Mouse (Mus musculus) liver, embryonic 15.5 days (tissue): Measurements from ENCODE around the gene Nt5c2. TPM values are rescaled to one million over a fixed set of nuclear protein-coding genes. Genes with fewer than 3 reads are reported as not detected.

ENCODE experiments used
- ATAC-seq: fragments of 200-750 bp; cut with Nextera tagmentation; 2 replicates; pipeline ENCODE4 v1.8.0; 2017; ENCODE audit warnings: moderate number of reproducible peaks, mild to moderate bottlenecking, moderate library complexity; ENCODE audit not compliant: insufficient read depth
- H3K27ac ChIP-seq: fragments of 300-500 bp; sonication (generic); replicated peaks from 2 replicates; pipeline ENCODE4 v1.5.1; 2015; ENCODE audit warnings: mild to moderate bottlenecking, inconsistent platforms
- H3K27me3 ChIP-seq: fragments of 300-500 bp; sonication (generic); 2 replicates; pipeline ENCODE4 v1.6.1; 2015; ENCODE audit warnings: mild to moderate bottlenecking, inconsistent platforms
- H3K36me3 ChIP-seq: fragments of 300-500 bp; sonication (generic); replicated peaks from 2 replicates; pipeline ENCODE4 v1.6.1; 2015; ENCODE audit warnings: moderate library complexity, mild to moderate bottlenecking, inconsistent platforms
- H3K4me1 ChIP-seq: fragments of 300-500 bp; sonication (generic); replicated peaks from 2 replicates; pipeline ENCODE4 v1.6.1; 2015; ENCODE audit warnings: inconsistent platforms
- H3K4me2 ChIP-seq: fragments of 300-500 bp; sonication (generic); 2 replicates; pipeline ENCODE4 v1.6.1; 2015; ENCODE audit warnings: moderate library complexity, mild to moderate bottlenecking, inconsistent platforms
- H3K4me3 ChIP-seq: fragments of 300-500 bp; sonication (generic); replicated peaks from 2 replicates; pipeline ENCODE4 v1.5.1; 2015; ENCODE audit warnings: mild to moderate bottlenecking, inconsistent platforms
- H3K9ac ChIP-seq: fragments of 300-500 bp; sonication (generic); 2 replicates; pipeline ENCODE4 v1.6.1; 2015; ENCODE audit warnings: moderate library complexity, mild to moderate bottlenecking, inconsistent platforms
- H3K9me3 ChIP-seq: fragments of 300-500 bp; sonication (generic); replicated peaks from 2 replicates; pipeline ENCODE4 v1.6.1; 2016; ENCODE audit warnings: inconsistent platforms
- WGBS: fragments of 180-500 bp; shearing (Covaris S2); methylation state at CpG from one replicate; pipeline ENCODE4 v1.1.7; 2015; ENCODE audit warnings: mixed read lengths; ENCODE audit not compliant: insufficient replicate concordance; 5-methylcytosine and 5-hydroxymethylcytosine counted together
- polyA plus RNA-seq: library from polyadenylated mRNA; unstranded; fragments of >200 nt; fragmentation: Nextera tagmentation; extraction: Ambion mirVana; gene quantifications from 2 replicates; pipeline ENCODE4 v1.2.1, GENCODE M21; 2015

Nt5c2 gene
- polyA plus RNA-seq, 1 experiment from 2014 or later: 42.7 TPM

DNA sequence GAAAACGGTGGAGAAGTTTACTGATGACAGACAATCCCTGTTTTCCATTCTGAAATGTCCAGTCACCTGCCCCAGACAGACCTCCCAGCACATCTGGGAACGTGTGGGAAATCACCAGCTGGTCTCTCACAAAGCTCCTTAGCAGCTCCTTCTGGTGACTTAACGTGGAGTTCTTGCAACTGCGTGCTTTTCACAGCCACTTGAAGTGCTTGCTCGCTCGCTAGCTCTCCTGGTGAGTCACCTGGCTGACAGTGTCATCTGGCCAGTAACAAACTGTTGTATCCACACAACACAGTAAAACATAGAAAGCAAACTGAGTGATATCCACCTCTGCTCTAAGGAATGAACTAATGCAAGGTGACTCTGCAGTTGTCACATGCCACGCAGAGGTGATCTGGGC lies 128.1 kb downstream of the Nt5c2 start:
- Histone ChIP-seq H3K27me3 (no peaks in the 10 kb centered on the region), H3K27ac (no peak overlapping the region), H3K9me3 (no peaks in the 10 kb centered on the region), H3K36me3 (peaks cover 96% of the 10 kb centered on the region), H3K4me3 (no peak overlapping the region), H3K4me1 (peaks cover 15% of the 10 kb centered on the region), H3K4me2 (no peak overlapping the region), H3K9ac (no peak overlapping the region)
- WGBS: 84% methylated on average over 7 of the region's 7 CpGs
- no peak for ATAC-seq

- H3K27me3 ChIP-seq: no peaks in the 10 kb centered on the region
- H3K4me3 ChIP-seq: no peak overlapping the region
- peaks cover 82% of the 10 kb centered on the region for H3K36me3 ChIP-seq
- no peak overlapping the region for H3K27ac ChIP-seq
- WGBS: 82% methylated on average over 4 of the region's 4 CpGs
- no peak overlapping the region for H3K4me2 ChIP-seq
- ATAC-seq: no peak
- no peak overlapping the region for H3K9ac ChIP-seq
- no peaks in the 10 kb centered on the region for H3K9me3 ChIP-seq
- H3K4me1 ChIP-seq: peaks cover 15% of the 10 kb centered on the region
Measured at GRCm38 (mm10) chr19:46885365-46885764, 129.6 kb downstream of the Nt5c2 start.

- no peak overlapping the region for H3K4me2 ChIP-seq
- 95% methylated on average over 2 of the region's 2 CpGs for WGBS
Measured at GRCm38 (mm10) chr19:46879876-46880275, 135.1 kb downstream of the Nt5c2 start.

DNA sequence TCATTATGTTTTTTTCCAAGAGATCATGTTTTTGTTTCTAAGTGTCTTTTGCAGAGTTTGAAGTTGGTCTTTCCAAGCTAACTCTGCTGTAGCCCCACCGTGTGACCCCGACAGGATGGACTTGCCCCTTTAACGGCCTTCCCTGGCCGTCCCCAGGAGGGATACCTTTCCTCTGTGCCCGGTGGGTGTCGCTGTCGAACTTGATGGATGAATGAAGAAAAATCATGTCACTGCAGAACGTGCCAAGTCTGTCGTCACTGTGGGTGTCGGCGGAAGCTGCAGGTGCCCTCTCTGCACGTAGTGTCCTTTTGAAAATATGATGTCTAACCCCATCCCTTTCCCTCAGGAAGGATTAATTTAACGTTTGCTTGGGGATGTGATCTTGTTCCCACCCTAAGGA lies 136.6 kb downstream of the Nt5c2 start:
- 45% methylated on average over 13 of the region's 13 CpGs for WGBS
- ATAC-seq: no peak

More at GRCm38 (mm10) chr19:46879876-46880275, 135.1 kb downstream of the Nt5c2 start:
- Histone ChIP-seq H3K36me3 (peaks cover 29% of the 10 kb centered on the region), H3K9me3 (no peaks in the 10 kb centered on the region), H3K9ac (no peak overlapping the region), H3K4me3 (no peak overlapping the region), H3K27ac (no peak overlapping the region), H3K4me1 (peaks cover 9% of the 10 kb centered on the region), H3K27me3 (no peaks in the 10 kb centered on the region)
- ATAC-seq: no peak

DNA sequence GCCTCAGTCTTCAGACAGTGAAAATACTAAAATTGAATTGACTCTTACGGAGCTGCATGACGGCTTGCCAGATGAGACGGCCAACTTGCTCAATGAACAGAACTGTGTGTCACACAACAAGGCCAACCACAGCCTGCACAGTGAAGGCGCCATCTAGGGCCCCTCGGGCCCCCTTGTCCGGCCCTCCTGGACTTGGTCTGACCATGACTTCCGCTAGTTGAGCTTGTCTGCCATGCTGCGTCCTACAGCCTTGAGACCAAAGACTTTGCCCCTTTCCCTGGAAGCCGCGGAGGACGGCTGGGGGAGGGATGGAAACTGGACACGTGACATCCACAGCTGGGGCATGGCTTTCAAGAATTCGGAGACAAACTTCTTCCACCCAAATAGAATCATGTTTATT lies 137.1 kb downstream of the Nt5c2 start:
- Histone ChIP-seq H3K9me3 (no peaks in the 10 kb centered on the region), H3K4me1 (peaks cover 9% of the 10 kb centered on the region), H3K4me2 (no peak overlapping the region), H3K9ac (no peak overlapping the region), H3K27me3 (no peaks in the 10 kb centered on the region), H3K4me3 (no peak overlapping the region), H3K27ac (no peak overlapping the region), H3K36me3 (peaks cover 11% of the 10 kb centered on the region)
- no peak for ATAC-seq
- 79% methylated on average over 13 of the region's 13 CpGs for WGBS

More for the DNA sequence above, 136.6 kb downstream of the Nt5c2 start:
- no peak overlapping the region for H3K9ac ChIP-seq
- peaks cover 9% of the 10 kb centered on the region for H3K4me1 ChIP-seq
- no peaks in the 10 kb centered on the region for H3K9me3 ChIP-seq
- H3K27me3 ChIP-seq: no peaks in the 10 kb centered on the region
- peaks cover 15% of the 10 kb centered on the region for H3K36me3 ChIP-seq
- no peak overlapping the region for H3K27ac ChIP-seq
- no peak overlapping the region for H3K4me3 ChIP-seq
- H3K4me2 ChIP-seq: no peak overlapping the region

DNA sequence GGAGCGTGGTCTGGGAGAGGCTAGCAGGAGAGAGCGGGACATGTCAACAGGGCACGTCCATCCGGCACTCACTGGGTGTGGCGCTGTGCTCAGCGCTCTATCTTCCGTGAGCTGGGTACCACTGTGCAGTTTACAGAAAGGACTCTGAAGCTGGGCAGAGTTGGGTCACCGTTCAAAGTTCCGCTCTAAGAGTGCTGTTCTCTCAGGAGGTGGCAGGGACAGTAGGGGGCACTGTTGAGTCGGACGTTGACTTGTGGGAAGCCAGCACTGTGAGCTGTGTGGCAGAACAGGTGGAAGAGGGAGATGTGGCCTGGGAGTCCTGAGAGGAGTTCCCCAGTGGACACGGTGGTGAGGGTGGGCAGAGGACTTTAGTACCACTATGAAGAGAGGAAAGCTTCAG lies 139.2 kb downstream of the Nt5c2 start:
- WGBS: 28% methylated on average over 12 of the region's 12 CpGs
- Histone ChIP-seq H3K4me1 (peaks cover 9% of the 10 kb centered on the region), H3K36me3 (no peaks in the 10 kb centered on the region), H3K27ac (no peak overlapping the region; the same call in 1 of the 2 replicates), H3K27me3 (no peaks in the 10 kb centered on the region), H3K4me2 (no peak overlapping the region), H3K9me3 (no peaks in the 10 kb centered on the region), H3K9ac (no peak overlapping the region), H3K4me3 (no peak overlapping the region)
- peak; percentile 62 for ATAC-seq

DNA sequence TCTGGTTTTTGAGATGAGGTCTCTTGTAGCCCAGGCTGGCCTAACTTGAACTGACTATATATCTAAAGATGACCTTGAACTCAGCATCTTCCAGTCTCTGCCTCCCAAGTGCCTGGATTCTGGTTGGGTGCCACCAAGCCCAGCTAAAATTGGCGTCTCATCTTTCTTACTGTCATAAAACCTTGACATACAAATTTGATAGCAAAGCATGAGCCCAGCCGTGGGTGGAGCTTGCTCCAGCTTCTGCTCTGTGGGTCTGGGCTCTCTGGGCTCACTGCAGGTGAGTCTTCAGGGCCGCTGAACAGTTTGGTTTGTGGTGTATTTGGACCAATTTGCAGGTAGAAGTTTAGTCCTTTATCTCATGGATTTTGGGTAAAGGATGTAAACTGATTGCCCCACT lies 141.0 kb downstream of the Nt5c2 start:
- Histone ChIP-seq H3K27ac (no peak overlapping the region), H3K9ac (no peak overlapping the region), H3K4me3 (no peak overlapping the region), H3K4me2 (no peak overlapping the region), H3K27me3 (no peaks in the 10 kb centered on the region), H3K9me3 (no peaks in the 10 kb centered on the region), H3K36me3 (no peaks in the 10 kb centered on the region), H3K4me1 (peaks cover 15% of the 10 kb centered on the region)
- WGBS: 62% methylated on average over 3 of the region's 3 CpGs
- ATAC-seq: no peak

GRCm38 (mm10) chr19:46871651-46872050 lies 143.3 kb downstream of the Nt5c2 start:
- Histone ChIP-seq H3K27me3 (no peaks in the 10 kb centered on the region), H3K4me1 (peaks cover 11% of the 10 kb centered on the region), H3K9me3 (no peaks in the 10 kb centered on the region), H3K4me2 (no peak overlapping the region), H3K9ac (no peak overlapping the region), H3K27ac (no peak overlapping the region), H3K36me3 (no peaks in the 10 kb centered on the region), H3K4me3 (no peak overlapping the region)
- ATAC-seq: no peak
- 63% methylated on average over 7 of the region's 7 CpGs for WGBS

DNA sequence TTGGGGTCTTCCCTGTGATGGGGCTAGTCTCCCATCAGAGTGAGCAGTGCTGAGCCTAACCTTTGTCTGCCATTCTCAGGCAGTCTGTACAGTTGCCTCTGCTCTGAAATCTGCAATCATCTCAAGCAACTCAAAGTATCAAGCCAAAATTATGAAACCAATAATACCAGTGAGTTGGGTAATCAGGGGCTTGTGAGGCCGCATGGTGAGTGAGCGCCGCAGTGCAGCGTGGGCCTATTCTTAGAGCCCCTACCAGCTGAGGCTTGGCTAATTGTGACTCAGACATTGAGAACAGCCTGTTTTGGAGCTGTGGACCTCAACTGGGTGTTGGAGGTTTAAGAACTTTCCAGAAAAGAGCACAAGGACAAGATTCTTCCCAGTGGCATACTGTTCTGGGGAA lies 143.9 kb downstream of the Nt5c2 start:
- WGBS: 87% methylated on average over 4 of the region's 4 CpGs
- Histone ChIP-seq H3K4me3 (no peak overlapping the region), H3K27me3 (no peaks in the 10 kb centered on the region), H3K9me3 (no peaks in the 10 kb centered on the region), H3K4me1 (peaks cover 16% of the 10 kb centered on the region), H3K27ac (no peak overlapping the region), H3K36me3 (no peaks in the 10 kb centered on the region), H3K4me2 (no peak overlapping the region), H3K9ac (no peak overlapping the region)
- ATAC-seq: no peak

DNA sequence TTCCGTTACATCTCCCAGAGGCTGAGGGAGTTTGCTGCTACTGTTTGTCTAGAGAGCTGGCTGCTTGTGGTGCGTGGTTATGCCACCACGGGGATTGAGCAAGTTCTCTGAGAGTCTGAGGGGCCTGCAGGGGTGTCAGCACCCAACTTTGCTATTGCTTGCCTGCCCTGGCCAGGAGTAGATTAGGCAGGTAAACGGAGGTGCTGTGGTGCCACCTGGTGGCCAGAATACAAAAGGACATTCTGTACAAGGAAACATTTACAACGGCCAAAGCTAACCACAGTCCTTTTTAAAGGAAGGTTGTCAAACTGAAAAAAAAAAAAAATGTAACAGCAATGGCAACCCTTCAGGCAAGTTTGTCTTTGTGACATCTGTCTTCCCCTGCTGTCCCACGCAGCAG lies 145.4 kb downstream of the Nt5c2 start:
- H3K27ac ChIP-seq: peak overlapping the region; percentile 24
- no peaks in the 10 kb centered on the region for H3K27me3 ChIP-seq
- H3K4me2 ChIP-seq: peak overlapping the region; percentile 8; the same call in 1 of the 2 replicates
- peaks cover 27% of the 10 kb centered on the region for H3K4me1 ChIP-seq
- H3K9me3 ChIP-seq: no peaks in the 10 kb centered on the region
- H3K9ac ChIP-seq: no peak overlapping the region
- WGBS: 10% methylated on average over 6 of the region's 6 CpGs
- H3K4me3 ChIP-seq: no peak overlapping the region
- no peaks in the 10 kb centered on the region for H3K36me3 ChIP-seq
- ATAC-seq: peak; percentile 34; the same call in 1 of the 2 replicates

DNA sequence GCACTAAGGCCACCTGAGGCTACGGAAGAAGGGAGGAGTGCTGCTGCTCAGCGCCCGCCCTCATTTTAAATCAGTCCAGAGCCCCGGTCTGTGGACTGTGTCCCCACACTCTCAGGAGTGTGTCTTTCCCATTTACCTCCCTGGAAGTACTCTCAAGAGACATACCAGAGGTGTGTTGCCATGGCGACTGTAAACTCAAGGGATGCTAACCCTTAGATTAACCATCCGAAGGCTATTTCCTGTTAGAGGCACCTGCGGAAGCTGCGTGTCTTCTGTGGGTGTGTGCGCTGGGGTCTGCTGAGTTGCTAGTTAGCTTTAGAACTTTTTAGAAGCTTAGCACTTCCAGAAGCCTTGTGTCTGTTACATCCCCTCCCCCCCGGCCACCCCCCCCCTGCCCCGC lies 145.9 kb downstream of the Nt5c2 start:
- Histone ChIP-seq H3K9ac (no peak overlapping the region), H3K27me3 (no peaks in the 10 kb centered on the region), H3K4me2 (peak overlapping the region; percentile 8; the same call in 1 of the 2 replicates), H3K36me3 (no peaks in the 10 kb centered on the region), H3K4me3 (no peak overlapping the region), H3K9me3 (no peaks in the 10 kb centered on the region), H3K4me1 (peaks cover 32% of the 10 kb centered on the region), H3K27ac (peak overlapping the region; percentile 24)
- WGBS: 48% methylated on average over 11 of the region's 11 CpGs
- ATAC-seq: no peak

- peak; percentile 53; the same call in 1 of the 2 replicates for ATAC-seq
- Histone ChIP-seq H3K27me3 (no peaks in the 10 kb centered on the region), H3K9me3 (no peaks in the 10 kb centered on the region), H3K4me1 (peaks cover 60% of the 10 kb centered on the region), H3K27ac (0 out of 2 replicates have a peak overlapping the region, but pooled peaks have one; percentile 65), H3K4me3 (no peak overlapping the region), H3K4me2 (0 out of 2 replicates have a peak overlapping the region, but pooled peaks have one; percentile 1), H3K36me3 (no peaks in the 10 kb centered on the region), H3K9ac (no peak overlapping the region)
- 25% methylated on average over 4 of the region's 4 CpGs for WGBS
Measured at GRCm38 (mm10) chr19:46865381-46865780, 149.6 kb downstream of the Nt5c2 start.
